Mouse (Mus musculus): Measurements from ENCODE around the gene Apoa4. TPM values are rescaled to one million over a fixed set of nuclear protein-coding genes. Genes with fewer than 3 reads are reported as not detected.

Gene Apoa4
- total and polyA plus RNA-seq, 3 experiments: not detected

DNA sequence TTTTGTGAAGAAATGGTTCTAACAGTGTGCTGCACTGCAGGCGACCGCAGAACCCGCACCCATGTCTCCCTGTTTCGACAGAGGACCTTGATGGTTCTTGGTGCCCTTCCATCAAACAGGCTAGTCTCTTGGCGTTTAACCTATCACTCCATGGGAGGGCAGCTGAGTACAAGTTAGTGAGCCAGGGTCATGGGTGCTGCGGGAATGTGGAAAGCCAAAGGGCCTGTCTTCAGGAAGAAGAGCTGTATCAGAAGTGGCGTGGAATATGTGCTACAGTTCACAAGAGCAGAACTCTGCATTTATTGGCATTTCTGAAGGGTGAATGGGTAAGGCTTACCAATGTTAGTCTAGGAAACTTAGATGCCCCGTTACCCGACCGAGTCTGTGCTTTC, 25.6 kb upstream of the Apoa4 start:
- Histone ChIP-seq H3K9ac (ENCODE audit: insufficient read depth, low read depth) (no peak overlapping the region), H3K4me3 (replicated peaks in 1 of 3; ENCODE audit: low read depth in 2 of 3, low read length in 2 of 3, poor library complexity in 1 of 3) (no peak overlapping the region), H3K4me2 (ENCODE audit: insufficient read depth, low read depth, poor library complexity, severe bottlenecking) (no peak overlapping the region), H3K79me2 (replicated peaks; ENCODE audit: control insufficient read depth, extremely low read depth, insufficient read depth, poor library complexity, severe bottlenecking) (no peaks in the 10 kb centered on the region), H3K27ac (ENCODE audit: insufficient read depth, low read depth) (no peak overlapping the region), H3K9me3 (replicated peaks; ENCODE audit: low read length) (no peaks in the 10 kb centered on the region), H3K36me3 (replicated peaks in 1 of 2; ENCODE audit: control insufficient read depth in 1 of 2, insufficient read depth in 1 of 2, low read length in 1 of 2) (peaks cover 68 to 95% of the 10 kb centered on the region in 2 experiments), H3K4me1 (ENCODE audit: control insufficient read depth in 1 of 2, insufficient read depth in 2 of 2) (no peaks in the 10 kb centered on the region), H3K27me3 (replicated peaks) (no peaks in the 10 kb centered on the region)
- no peak for DNase-seq (ENCODE audit: extremely low read depth)
- dilution Hi-C loops (cut with MboI; ENCODE audit: extremely low pct_ligation_motif_present, extremely low pct_unique_long_range_greater_than_20kb, low sequenced_read_pairs): no loop called here
- no peak for TF ChIP-seq E2F4 (IDR thresholded peaks at IDR 0.05; ENCODE audit: insufficient replicate concordance, low read depth, low read length)
- no peak for TF ChIP-seq HCFC1 (IDR thresholded peaks at IDR 0.05; ENCODE audit: low read depth, low read length)
- no peak for TF ChIP-seq POLR2AphosphoS2 (IDR thresholded peaks at IDR 0.05; ENCODE audit: low read depth, low read length)
- no peak for TF ChIP-seq ELF1 (IDR thresholded peaks at IDR 0.05; ENCODE audit: low read depth, low read length)
- TF ChIP-seq IRF4 (IDR thresholded peaks at IDR 0.05; ENCODE audit: low read depth, low read length): no peak
- no peak for TF ChIP-seq MAX (IDR thresholded peaks at IDR 0.05; ENCODE audit: low read length)
- TF ChIP-seq ETS1 (conservative IDR thresholded peaks at IDR 0.05; ENCODE audit: low read depth, low read length): no peak
- no peak for TF ChIP-seq KAT2A (IDR thresholded peaks at IDR 0.05; ENCODE audit: insufficient replicate concordance, low read length)
- no peak for TF ChIP-seq TBP (conservative IDR thresholded peaks at IDR 0.05; ENCODE audit: low read depth, low read length)
- no peak for TF ChIP-seq MEF2A (IDR thresholded peaks at IDR 0.05; ENCODE audit: borderline replicate concordance, low read depth, low read length)
- no peak for TF ChIP-seq MXI1 (IDR thresholded peaks at IDR 0.05; ENCODE audit: low read depth, low read length)
- no peak for TF ChIP-seq RAD21 (IDR thresholded peaks at IDR 0.05; ENCODE audit: low read depth, low read length)
- TF ChIP-seq POLR2A (IDR thresholded peaks at IDR 0.05; ENCODE audit: low read depth, low read length): no peak
- TF ChIP-seq SIN3A (IDR thresholded peaks at IDR 0.05; ENCODE audit: low read length): no peak
- no peak for TF ChIP-seq NELFE (IDR thresholded peaks at IDR 0.05; ENCODE audit: low read depth, low read length)
- no peak for TF ChIP-seq NRF1 (IDR thresholded peaks at IDR 0.05; ENCODE audit: low read depth, low read length)
- in situ Hi-C loops (cut with MboI; ENCODE audit: low pct_ligation_motif_present, low pct_unique_long_range_greater_than_20kb, low sequenced_read_pairs): no loop called here

DNA sequence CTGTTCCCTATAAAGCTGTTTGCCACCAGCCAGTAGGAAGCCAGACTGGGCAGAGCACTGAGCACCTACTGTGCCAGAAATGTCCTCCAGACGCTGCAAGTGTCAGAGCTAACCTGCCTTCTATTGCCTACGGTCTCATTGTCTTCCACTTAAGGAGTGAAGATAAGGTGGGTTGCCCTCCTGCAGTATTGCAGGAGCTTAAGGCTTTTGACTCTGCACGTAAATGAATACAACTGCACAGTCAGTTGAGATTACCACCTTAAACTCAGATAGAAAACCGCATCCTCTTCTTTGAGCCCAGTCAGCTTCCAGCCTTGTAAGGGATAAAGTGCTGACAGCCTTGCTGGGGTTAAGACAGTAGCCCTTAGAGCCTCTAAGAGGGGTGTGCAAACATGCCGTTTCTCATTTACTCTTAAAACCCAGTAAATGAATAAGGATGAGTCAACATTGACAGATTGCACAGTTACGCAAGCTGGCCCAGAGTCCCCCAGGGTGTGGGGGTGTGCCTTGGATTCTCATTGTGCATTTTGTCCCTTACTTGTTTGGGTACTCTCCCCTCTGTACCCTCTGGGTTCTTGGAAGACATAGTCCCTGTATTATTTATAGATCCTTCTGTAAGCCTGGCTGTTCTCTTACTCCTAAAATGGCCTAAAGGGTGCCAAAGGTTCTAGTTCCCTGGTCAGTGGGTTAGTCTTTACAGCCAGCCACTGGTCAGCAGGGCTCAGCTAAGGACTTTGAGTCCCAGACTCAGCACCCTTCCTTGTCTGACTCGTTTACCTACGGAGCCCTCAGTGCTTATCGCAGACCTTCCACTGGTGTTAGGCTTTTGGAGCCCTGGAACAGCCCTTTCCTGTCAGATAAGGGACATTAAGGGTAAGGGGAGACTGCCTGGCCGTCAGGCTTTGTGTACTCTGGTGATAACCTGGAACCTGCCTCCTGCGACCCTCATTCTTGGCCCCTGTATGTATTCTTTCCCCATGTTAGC, 24.9 kb upstream of the Apoa4 start:
- no peak overlapping the region for H3K27ac ChIP-seq (ENCODE audit: insufficient read depth, low read depth)
- dilution Hi-C loops (cut with MboI; ENCODE audit: extremely low pct_ligation_motif_present, extremely low pct_unique_long_range_greater_than_20kb, low sequenced_read_pairs): no loop called here
- no peak overlapping the region for H3K4me2 ChIP-seq (ENCODE audit: insufficient read depth, low read depth, poor library complexity, severe bottlenecking)
- no peak overlapping the region for H3K9ac ChIP-seq (ENCODE audit: insufficient read depth, low read depth)
- TF ChIP-seq TBP (conservative IDR thresholded peaks at IDR 0.05; ENCODE audit: low read depth, low read length) (no peak), RAD21 (IDR thresholded peaks at IDR 0.05; ENCODE audit: low read depth, low read length) (no peak), CHD2 (IDR thresholded peaks at IDR 0.05; ENCODE audit: low read length) (no peak), E2F4 (IDR thresholded peaks at IDR 0.05; ENCODE audit: insufficient replicate concordance, low read depth, low read length) (no peak)
- no peaks in the 10 kb centered on the region for H3K4me1 ChIP-seq (ENCODE audit: control insufficient read depth in 1 of 2, insufficient read depth in 2 of 2)
- no peaks in the 10 kb centered on the region for H3K79me2 ChIP-seq (replicated peaks; ENCODE audit: control insufficient read depth, extremely low read depth, insufficient read depth, poor library complexity, severe bottlenecking)
- no peaks in the 10 kb centered on the region for H3K27me3 ChIP-seq (replicated peaks)
- in situ Hi-C loops (cut with MboI; ENCODE audit: low pct_ligation_motif_present, low pct_unique_long_range_greater_than_20kb, low sequenced_read_pairs): no loop called here
- DNase-seq (ENCODE audit: extremely low read depth): no peak
- no peak overlapping the region for H3K4me3 ChIP-seq (replicated peaks in 1 of 3; ENCODE audit: low read depth in 2 of 3, low read length in 2 of 3, poor library complexity in 1 of 3)
- peaks cover 69 to 95% of the 10 kb centered on the region in 2 experiments for H3K36me3 ChIP-seq (replicated peaks in 1 of 2; ENCODE audit: control insufficient read depth in 1 of 2, insufficient read depth in 1 of 2, low read length in 1 of 2)
- no peaks in the 10 kb centered on the region for H3K9me3 ChIP-seq (replicated peaks; ENCODE audit: low read length)

All from CH12.LX (cell line).